Mouse (Mus musculus) right cerebral cortex, postnatal 10 days (tissue): ENCODE measurements at regions not wholly inside any gene's neighbourhood (a gene's known extent, or its start where the extent isn't known, plus 50 kb on each side); places are given as distances from the start of the nearest gene placed in this dataset.
"Not testable (repeated sequence)": the region's sequence is repeated elsewhere in the genome, so short reads cannot be mapped to it uniquely, and the experiment has no call there.

Source experiments
- DNase-seq, 2 experiments: peaks; one replicate each; pipeline ENCODE4 v3.0.0; 2021; ENCODE audit warnings: low spot score in 2 of 2

- DNase-seq = no peak
Observed at GRCm38 (mm10) chr5:148657936-148658640, 105.5 kb upstream of the Ubl3 start.

- no peak for DNase-seq
Observed at GRCm38 (mm10) chr5:148652525-148653243, 100.1 kb upstream of the Ubl3 start.

GRCm38 (mm10) chr5:148651736-148652135 lies 99.1 kb upstream of the Ubl3 start:
- DNase-seq = no peak

DNA sequence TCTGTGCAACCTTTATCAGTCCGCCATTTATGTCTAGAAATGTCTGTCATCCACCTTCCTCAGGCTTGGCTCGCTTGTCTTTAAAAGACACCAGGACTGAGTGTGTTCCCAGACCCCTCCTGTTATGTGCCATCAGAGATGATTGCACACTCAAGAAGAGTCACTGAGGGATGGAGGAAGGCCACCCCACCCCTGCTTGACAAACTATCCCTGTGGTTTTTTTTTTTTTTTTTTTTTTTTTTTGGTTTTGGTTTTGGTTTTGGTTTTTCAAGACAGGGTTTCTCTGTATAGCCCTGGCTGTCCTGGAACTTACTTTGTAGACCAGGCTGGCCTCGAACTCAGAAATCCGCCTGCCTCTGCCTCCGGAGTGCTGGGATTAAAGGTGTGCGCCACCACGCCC lies 97.0 kb upstream of the Ubl3 start:
- DNase-seq = not testable (repeated sequence)

DNA sequence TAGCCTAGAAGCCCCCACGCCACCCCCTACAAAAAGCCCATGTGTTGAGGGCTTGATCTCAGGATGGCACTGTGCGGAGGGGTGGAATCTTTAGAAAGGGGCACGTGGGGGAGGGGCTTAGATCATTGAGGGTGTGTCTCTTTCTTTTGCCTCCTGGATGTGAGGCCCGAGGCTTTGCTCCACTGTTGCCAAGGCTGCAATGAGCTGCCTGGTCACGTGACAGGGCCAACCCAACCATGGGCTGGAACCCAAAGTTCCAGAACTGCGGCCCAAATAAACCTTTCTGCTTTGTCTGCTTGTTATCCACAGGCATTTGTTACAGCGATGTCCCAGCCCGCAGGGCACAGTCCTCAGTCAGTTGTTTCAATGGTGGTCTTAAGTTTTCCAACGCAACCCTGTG lies 96.5 kb upstream of the Ubl3 start:
- no peak for DNase-seq

GRCm38 (mm10) chr5:148647644-148648043 lies 95.1 kb upstream of the Ubl3 start:
- no peak for DNase-seq

DNA sequence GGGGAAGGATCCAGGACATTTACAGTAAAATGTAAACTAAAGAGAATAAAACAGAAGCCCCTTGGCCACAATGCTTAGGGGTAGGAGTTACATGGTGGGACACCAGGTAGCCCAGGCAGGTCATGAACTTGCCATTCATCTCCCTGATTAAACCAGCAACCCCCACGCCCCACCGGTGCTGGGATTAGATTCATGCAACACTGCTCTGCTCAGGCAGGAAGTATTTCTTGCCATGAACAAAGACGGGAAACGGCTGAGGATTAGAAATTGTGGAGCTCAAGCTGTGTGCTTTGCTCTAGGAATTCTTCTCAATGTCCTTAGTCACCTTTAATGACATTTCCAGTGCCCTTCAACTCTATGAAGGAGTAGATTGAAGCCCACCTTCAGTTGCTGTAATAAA lies 93.2 kb upstream of the Ubl3 start:
- DNase-seq = no peak

GRCm38 (mm10) chr5:148645191-148645681 lies 92.6 kb upstream of the Ubl3 start:
- DNase-seq = no peak

DNA sequence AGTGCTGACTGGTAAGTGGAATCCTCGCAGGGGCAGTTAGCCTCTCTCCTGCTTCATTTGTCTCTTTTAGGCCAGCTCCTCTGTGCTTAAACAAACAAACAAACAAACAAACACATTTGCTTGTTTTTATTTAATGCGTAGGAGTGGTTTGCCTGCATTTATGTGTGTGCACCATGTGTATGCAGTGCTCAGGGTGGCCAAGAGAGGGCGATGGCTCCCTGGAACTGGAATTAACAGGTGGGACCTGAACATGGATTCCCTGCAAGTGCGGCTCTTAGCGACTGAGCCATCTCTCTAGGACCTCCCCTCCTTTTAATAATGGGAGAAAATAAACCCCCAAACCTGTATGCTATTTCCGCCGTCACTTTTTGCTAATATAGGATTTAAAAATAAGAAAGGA lies 91.8 kb upstream of the Ubl3 start:
- DNase-seq = no peak

GRCm38 (mm10) chr5:148641652-148642395 lies 89.2 kb upstream of the Ubl3 start:
- no peak for DNase-seq

GRCm38 (mm10) chr5:148640523-148640922 lies 87.9 kb upstream of the Ubl3 start:
- no peak for DNase-seq

DNA sequence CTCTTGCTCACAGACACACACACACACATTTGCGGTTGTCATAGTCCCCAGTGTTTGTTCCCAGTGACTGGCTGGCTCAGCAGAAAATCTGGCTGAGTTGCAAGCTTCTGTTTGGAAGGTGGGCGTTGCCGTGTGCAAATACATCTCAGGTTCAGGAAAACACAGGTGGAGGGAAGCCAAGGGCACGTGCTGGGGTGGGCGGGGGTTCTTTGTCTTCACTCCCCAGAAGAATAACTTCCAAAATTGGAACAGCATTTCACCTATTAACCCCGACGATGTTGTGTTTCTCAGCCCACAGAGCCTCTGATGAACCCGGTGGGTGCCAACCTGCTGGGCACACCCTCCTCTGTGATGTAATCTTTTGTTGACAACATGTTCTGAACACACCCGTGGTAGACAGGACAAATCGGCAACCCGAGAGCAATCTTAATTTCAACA lies 82.3 kb upstream of the Ubl3 start:
- DNase-seq = peak; percentile 37 to 53

DNA sequence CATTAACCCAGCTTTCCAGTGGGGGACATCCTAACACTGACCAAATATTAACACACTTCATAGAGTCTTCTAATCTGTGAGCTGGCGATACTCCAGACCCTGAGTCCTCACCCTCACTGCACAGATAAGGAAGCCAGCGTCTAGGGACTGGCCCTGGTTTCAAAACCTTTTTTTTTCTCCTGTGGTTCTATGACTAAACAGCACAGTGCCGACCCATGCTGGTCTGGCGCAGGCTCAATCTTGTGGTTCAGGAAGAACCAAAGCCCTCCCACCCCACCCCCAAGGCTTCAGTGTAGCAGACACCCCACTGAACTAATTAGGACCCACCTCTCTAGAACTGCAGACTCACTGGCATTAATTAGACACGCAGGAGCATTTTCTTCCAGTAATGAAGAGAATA lies 81.4 kb upstream of the Ubl3 start:
- DNase-seq = no peak

DNA sequence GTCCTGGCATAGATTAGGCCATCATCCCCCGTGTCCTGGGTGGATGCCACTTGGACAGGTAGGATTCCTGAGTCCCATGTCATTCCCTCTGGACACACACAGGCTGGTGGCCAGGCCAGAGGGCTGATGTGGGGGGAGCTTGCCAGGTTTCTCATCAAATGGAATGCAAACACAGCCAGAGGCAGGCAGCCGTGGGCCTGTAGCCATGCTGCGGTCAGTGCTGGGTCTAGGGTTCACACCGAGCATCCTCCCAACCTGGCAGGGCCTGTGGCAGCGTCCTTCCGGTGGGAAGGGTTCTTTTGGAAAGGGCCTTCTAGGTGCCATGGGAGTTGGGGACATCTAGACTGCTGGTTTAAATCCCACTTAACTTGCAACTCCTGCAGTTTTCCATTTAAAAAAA lies 80.7 kb upstream of the Ubl3 start:
- DNase-seq = no peak

DNA sequence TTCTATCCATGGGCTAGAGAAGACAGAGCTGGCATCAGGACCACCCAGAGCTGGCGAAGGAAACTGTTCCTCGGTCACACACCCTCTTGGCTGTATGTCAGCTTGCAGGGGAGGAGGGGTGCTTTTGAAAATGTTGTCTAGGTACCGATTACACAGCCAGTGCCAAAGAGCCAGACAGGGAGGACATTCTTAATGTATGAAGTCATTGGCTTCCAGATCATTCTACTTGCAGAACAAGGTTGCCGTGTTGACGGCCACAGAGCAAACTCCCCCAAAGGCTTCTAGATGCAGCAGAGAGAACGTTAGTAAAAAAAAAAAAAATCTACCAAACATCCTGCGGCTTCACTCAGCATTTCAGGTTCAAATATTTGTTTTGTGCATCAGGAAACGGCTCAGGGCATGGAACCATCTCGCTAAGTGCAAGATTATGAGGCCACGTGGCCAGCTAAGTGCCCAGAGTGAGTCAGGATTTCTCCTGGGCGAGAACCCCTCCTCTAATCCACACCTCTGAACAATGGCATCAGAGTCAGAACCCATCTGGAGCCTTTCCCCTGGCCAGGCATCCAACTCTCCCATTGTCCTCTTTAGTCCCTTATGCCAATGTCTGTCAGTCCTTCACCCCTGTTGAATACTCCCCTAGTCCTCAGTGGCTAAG lies 80.1 kb upstream of the Ubl3 start:
- peak in 1 of 2 experiments; percentile 34 for DNase-seq

DNA sequence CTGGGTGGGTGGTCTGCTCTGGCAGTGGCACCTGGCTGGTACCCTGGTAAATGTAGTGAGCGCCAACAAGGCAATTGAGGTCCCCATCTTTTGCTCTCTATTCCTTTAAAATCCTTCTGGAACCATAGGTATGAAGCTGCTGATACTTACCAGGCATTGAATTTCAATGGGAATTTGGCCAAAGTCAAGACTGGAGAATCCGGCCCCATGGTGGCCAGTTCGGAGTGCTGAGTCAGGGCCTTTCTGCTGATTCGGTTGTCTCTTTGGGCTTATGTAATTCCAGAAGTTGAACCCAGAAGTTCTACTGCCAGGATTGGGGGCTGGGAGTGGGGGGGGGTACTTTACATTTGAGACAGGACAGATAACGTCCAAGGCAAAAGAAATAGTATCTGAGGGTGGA lies 79.0 kb upstream of the Ubl3 start:
- DNase-seq = no peak

DNA sequence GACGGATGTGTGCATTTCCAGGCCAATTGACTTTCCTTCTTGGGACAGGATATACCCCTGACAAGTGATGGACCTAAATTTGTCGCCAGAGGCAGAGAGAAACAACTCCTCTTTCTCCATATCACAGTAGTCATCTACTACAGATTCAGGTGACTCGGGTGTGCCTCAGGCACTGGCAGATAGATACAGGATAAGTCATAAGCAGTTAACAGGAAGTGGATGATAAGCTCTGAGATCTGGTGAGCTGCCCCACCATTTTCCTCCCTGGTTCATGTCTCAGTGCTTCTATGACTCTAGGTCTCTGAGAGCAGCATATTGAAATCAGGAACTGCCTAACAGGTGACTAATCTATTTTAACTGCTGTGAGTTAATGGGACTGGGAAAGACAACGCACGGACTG lies 73.4 kb upstream of the Ubl3 start:
- DNase-seq = no peak

- no peak for DNase-seq
Observed at GRCm38 (mm10) chr5:148624649-148625405, 72.2 kb upstream of the Ubl3 start.

DNA sequence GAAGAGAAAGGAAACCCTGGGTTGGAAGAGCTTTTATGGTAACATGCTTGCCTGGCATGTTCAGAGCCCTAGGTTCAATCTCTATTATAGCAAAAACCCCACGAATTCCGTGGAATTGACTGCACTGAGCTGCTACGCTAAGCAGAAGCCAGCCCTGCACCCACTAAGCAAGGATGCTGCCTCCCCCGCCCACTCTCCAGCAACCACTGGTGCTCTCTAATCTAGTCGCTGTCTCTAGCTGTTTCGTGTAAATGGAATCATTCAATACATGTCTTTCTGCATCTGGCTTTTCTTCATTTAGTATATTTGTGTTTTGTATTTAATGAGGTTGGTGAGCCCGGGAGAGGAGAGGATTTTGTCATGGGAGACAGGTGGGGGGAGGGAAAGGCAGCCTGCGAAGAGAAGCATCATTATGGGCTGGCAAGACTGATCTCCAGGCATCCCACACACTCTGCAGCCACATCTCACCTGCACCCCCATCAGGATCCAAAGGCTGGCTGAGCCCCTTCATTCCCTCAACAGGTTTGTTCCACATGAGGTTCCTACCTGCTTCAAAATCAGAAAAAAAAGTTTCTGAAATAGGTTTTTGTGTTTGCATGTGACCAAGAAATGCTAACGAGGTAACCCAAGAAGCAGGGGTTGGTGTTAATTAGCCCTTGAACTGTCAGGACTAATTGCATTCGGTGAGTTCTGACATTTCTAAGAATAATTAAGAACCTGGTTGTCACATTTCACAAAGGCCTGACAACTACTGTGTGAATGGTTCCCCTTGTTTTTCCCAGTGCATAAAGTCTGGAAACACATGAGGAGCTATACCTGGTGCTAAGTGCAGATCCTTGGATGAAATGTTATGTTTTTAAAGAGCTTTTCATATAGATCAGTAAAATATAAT lies 68.6 kb upstream of the Ubl3 start:
- peak; percentile 66 to 67 for DNase-seq

DNA sequence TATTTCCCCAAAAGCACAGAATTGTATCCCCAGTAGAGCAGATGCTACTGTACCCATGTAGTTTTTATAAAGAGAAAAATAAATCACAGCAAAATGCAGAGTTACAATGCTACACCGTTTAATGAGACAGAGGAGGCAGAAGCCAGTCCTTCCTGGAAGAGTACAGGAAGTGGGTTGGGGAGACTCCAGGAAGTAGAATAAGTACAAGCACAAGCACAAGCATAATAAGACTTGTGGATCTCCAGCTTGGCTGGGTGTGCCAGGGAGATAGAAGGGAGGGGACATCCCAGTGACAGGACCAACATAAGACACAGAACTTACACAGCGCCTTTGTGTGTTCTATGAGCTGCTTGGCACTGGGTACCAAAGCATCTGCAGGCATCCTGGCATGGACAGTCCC lies 67.3 kb upstream of the Ubl3 start:
- DNase-seq = no peak
